Mouse (Mus musculus) liver, embryonic 11.5 days (tissue): ENCODE measurements around the gene Kif5c. TPM values are rescaled to one million over a fixed set of nuclear protein-coding genes. Genes with fewer than 3 reads are reported as not detected.
A peak's percentile ranks its signal among the peaks of the same experiment; 100 is the strongest.

Experiments
- ATAC-seq: fragments of 200-750 bp; cut with Nextera tagmentation; replicated peaks from 2 replicates; pipeline ENCODE4 v1.8.0; 2017; ENCODE audit warnings: moderate number of reproducible peaks, mild to moderate bottlenecking, moderate TSS enrichment, moderate library complexity; ENCODE audit not compliant: low FRiP score
- DNase-seq: peaks from one replicate; pipeline ENCODE4 v3.0.0-alpha.2; 2017; ENCODE audit warnings: low spot score
- H3K27ac ChIP-seq: fragments of 300-500 bp; sonication (generic); 2 replicates; pipeline ENCODE4 v1.5.1; 2014; ENCODE audit warnings: mild to moderate bottlenecking, low read depth, low read length, control low read depth
- H3K27me3 ChIP-seq: fragments of 300-500 bp; sonication (generic); replicated peaks from 2 replicates; pipeline ENCODE4 v1.6.1; 2014; ENCODE audit warnings: low read length, mixed read lengths; ENCODE audit not compliant: control insufficient read depth, insufficient read depth
- H3K36me3 ChIP-seq: fragments of 300-500 bp; sonication (generic); 2 replicates; pipeline ENCODE4 v1.6.1; 2014; ENCODE audit warnings: mild to moderate bottlenecking, low read length, moderate library complexity, mixed read lengths; ENCODE audit not compliant: control insufficient read depth, insufficient read depth
- H3K4me1 ChIP-seq: fragments of 300-500 bp; sonication (generic); replicated peaks from 2 replicates; pipeline ENCODE4 v1.6.1; 2014; ENCODE audit warnings: low read length, mixed read lengths; ENCODE audit not compliant: control insufficient read depth, insufficient read depth
- H3K4me2 ChIP-seq: fragments of 300-500 bp; sonication (generic); 2 replicates; pipeline ENCODE4 v1.6.1; 2014; ENCODE audit warnings: mild to moderate bottlenecking, control low read depth, moderate library complexity
- H3K4me3 ChIP-seq: fragments of 300-500 bp; sonication (generic); 2 replicates; pipeline ENCODE4 v1.5.1; 2014; ENCODE audit warnings: low read depth, low read length, control low read depth
- H3K9ac ChIP-seq: fragments of 300-500 bp; sonication (generic); 2 replicates; pipeline ENCODE4 v1.6.1; 2014; ENCODE audit warnings: low read depth, low read length, control low read depth
- H3K9me3 ChIP-seq: fragments of 300-500 bp; sonication (generic); 2 replicates; pipeline ENCODE4 v1.6.1; 2016; ENCODE audit warnings: low read length, inconsistent platforms, mixed read lengths; ENCODE audit not compliant: control insufficient read depth
- WGBS: fragments of 180-500 bp; shearing (Covaris S2); extraction: QIAGEN DNeasy Blood & Tissue Kit; methylation state at CpG from one replicate; pipeline ENCODE4 v1.1.7; 2014; 5-methylcytosine and 5-hydroxymethylcytosine counted together
- polyA plus RNA-seq: library from polyadenylated mRNA; unstranded; fragments of >200 nt; fragmentation: Nextera tagmentation; extraction: Ambion mirVana; gene quantifications from 2 replicates; pipeline ENCODE4 v1.2.1, GENCODE M21; 2014

The Kif5c gene
- polyA plus RNA-seq, 1 experiment from 2014 or later = 0.78 TPM

DNA sequence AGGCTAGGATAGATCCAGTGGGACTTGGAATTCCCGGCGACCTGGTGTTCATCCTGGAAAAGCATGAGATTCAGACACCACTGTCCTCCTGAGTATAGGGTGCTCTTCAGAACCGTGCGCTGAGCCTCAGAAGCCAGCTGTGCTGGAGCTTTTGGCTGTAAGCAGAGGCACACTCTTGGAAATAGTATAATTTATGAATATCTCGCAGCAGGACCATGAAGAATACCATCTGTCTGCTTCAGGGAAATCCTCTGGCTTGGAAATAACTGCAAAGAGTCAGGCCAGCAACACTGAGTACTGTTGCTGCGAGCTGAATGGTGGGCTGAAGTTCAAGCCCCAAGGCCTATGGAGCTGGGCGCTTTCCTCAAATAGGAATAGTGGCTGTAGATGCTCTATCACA is 138.5 kb downstream of the Kif5c start:
- 82% methylated on average over 7 of the region's 7 CpGs for WGBS
- Histone ChIP-seq H3K4me1 (no peaks in the 10 kb centered on the region), H3K4me2 (no peak overlapping the region), H3K27ac (no peak overlapping the region), H3K9ac (no peak overlapping the region), H3K9me3 (no peaks in the 10 kb centered on the region), H3K27me3 (no peaks in the 10 kb centered on the region), H3K4me3 (no peak overlapping the region), H3K36me3 (no peaks in the 10 kb centered on the region)
- DNase-seq (no peak), ATAC-seq (no peak)

DNA sequence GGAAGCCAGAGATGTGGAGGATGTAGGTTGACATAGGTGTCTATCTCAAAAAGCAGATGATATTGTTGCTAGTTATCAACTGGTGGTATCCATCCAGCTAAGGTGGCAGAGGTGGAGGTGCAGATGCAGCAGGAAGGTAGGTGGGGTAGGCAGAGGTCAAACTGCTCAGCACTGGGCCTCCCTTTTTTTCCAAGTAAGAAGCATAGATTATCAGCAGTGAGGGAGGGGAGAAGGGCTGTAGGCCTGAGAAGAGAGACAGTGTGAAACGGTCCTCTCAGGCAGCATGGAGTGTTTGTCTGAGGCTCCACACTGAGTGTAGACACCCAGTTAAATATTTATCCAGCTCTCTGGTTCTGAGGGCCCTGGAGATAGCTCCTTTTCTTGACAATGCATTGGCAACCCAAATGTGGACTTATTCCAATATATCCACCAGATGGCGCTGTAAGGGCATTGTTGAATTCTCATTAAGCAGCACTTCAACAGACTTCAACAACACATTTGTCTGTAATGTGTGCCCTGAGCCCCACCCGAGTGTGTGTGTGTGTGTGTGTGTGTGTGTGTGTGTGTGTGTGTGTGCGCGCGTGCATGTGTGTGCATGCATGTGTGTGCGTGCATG is 145.3 kb downstream of the Kif5c start:
- ATAC-seq (peak; percentile 47), DNase-seq (peak; percentile 41)
- H3K27ac ChIP-seq = no peak overlapping the region
- H3K27me3 ChIP-seq = no peaks in the 10 kb centered on the region
- H3K4me1 ChIP-seq = no peaks in the 10 kb centered on the region
- no peak overlapping the region for H3K9ac ChIP-seq
- no peak overlapping the region for H3K4me3 ChIP-seq
- no peaks in the 10 kb centered on the region for H3K9me3 ChIP-seq
- H3K4me2 ChIP-seq = no peak overlapping the region
- 55% methylated on average over 7 of the region's 7 CpGs for WGBS
- no peaks in the 10 kb centered on the region for H3K36me3 ChIP-seq

DNA sequence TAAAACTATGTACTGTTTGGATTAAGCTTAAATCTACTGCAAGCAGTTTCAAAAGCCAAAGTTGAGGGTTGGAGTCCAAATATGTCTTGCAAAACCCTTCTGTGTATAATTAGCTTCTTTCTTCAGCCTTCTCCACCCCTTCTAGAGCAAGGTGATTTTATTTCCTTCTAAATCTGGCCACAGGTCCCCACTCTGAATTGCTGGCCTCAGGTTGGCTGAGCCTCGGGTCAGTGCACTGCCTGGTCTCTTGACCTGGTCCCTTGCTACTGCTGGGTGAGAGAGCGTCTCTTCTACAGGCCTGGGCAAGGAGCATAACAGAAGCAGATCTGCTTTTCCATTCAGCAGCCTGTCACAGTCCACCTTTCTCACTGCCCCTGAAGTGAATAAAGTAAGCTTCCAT is 149.8 kb downstream of the Kif5c start:
- H3K4me1 ChIP-seq = peaks cover 4% of the 10 kb centered on the region; the same call in 1 of the 2 replicates
- H3K9me3 ChIP-seq = no peaks in the 10 kb centered on the region
- H3K27ac ChIP-seq = no peak overlapping the region
- H3K4me3 ChIP-seq = no peak overlapping the region
- H3K9ac ChIP-seq = no peak overlapping the region
- DNase-seq (no peak), ATAC-seq (no peak)
- H3K4me2 ChIP-seq = no peak overlapping the region
- no peaks in the 10 kb centered on the region for H3K36me3 ChIP-seq
- H3K27me3 ChIP-seq = no peaks in the 10 kb centered on the region
- 78% methylated on average over 2 of the region's 2 CpGs for WGBS

DNA sequence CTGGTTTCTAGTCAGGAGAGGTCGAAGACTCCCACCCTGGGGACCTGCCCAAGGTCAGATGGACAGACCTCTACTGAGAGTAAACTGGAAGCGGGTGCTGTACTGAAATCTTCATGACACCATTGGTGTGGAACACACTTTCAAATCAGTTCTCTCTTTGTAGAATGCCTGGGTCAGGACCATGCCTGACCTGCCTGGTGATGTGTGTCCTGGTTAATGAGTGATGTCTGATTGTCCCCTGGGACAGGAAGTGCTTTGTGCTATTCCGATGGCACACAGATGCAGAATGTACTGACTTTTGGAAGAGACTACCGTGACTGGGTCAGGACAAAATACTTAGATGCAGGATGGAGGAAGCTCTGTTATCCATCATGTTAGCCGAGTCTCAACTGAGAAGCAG is 151.3 kb downstream of the Kif5c start:
- WGBS = 85% methylated on average over 5 of the region's 5 CpGs
- Histone ChIP-seq H3K27ac (no peak overlapping the region), H3K4me3 (no peak overlapping the region), H3K4me1 (peaks cover 9% of the 10 kb centered on the region; the same call in 1 of the 2 replicates), H3K9ac (no peak overlapping the region), H3K4me2 (no peak overlapping the region), H3K27me3 (no peaks in the 10 kb centered on the region), H3K9me3 (no peaks in the 10 kb centered on the region), H3K36me3 (no peaks in the 10 kb centered on the region)
- DNase-seq (no peak), ATAC-seq (no peak)

DNA sequence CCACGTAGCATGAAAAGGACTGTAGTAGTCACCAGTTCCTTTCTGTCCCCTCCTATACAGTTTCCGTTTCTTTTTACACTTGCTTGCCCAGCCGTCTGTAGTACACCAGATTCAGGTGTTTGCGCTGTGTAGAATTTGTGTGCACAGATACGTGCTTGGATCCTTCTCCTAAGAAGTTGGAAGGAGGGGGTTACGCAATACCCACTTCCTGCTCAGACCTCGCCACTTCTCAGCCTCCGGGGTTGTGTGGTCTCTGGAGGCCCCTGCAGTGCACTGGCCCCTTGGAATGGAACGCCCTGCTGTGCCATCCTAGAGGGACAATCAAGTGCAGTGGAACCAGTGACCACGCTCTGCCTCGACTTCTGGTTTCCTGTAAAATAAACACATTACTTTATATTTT is 152.1 kb downstream of the Kif5c start:
- no peak overlapping the region for H3K4me3 ChIP-seq
- no peaks in the 10 kb centered on the region for H3K9me3 ChIP-seq
- ATAC-seq = no peak
- 46% methylated on average over 11 of the region's 11 CpGs for WGBS
- DNase-seq = no peak
- H3K27me3 ChIP-seq = no peaks in the 10 kb centered on the region
- H3K36me3 ChIP-seq = no peaks in the 10 kb centered on the region
- H3K27ac ChIP-seq = no peak overlapping the region
- H3K9ac ChIP-seq = no peak overlapping the region
- H3K4me2 ChIP-seq = peak overlapping the region; percentile 18
- H3K4me1 ChIP-seq = peaks cover 9% of the 10 kb centered on the region; the same call in 1 of the 2 replicates

DNA sequence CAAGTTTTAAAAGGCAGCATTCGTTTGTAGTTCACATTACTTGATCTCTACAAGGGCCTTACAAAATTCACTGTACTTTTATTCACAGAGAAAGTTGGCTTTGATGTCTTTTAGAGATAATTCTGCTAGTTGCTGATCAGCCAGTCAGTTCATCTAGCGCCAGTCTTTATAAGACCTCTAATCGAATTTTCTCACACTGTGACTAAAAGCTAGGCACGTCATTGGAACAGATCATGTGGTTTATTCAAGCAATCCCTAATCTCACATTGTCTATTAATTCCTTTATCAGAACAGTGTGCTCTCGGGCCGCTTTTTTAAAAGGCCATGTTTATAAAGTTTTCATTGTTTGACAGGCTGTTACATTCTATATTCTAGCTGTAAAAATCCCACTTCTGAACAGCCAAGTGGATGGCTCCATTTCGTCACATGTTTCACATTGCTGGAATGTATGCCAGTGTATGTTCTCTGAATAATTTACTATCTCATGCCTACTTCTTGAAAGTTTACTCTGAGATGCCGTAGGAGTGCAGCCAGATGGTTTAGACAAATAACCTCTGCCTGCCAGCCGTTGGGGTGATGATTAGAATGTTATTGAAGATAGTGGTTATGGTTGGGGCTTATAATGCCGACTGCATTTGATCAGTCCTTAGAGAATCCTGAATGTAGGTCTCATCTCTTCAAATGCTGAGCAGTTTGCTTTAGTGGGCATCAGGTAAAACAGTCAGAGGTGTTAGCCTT is 154.3 kb downstream of the Kif5c start:
- Histone ChIP-seq H3K4me1 (peaks cover 9% of the 10 kb centered on the region; the same call in 1 of the 2 replicates), H3K27ac (peak overlapping the region; percentile 65), H3K9me3 (no peaks in the 10 kb centered on the region), H3K27me3 (no peaks in the 10 kb centered on the region), H3K4me2 (no peak overlapping the region; the same call in 1 of the 2 replicates), H3K36me3 (no peaks in the 10 kb centered on the region), H3K9ac (no peak overlapping the region), H3K4me3 (no peak overlapping the region)
- peak; percentile 81 for ATAC-seq
- no peak for DNase-seq
- WGBS = 62% methylated on average over 10 of the region's 10 CpGs

DNA sequence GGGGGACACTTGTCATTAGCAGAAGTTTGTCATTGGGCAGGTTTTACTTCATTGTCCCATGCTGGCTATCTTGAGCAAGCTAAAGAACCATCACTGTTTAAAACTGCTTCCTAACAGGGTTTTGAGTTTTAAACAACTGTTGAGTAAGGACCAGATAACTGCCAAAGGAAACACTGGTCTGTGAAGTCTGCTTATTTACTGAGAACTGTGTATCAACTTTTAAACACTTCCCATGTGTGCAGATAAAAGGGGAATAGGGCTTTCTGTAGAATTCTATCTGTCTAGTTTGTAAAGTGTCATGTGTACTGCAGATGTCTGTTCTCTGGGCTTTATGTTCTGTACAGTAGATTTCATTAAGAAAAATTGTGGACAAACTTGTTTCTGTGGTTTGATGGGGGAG is 155.1 kb downstream of the Kif5c start:
- H3K27me3 ChIP-seq = no peaks in the 10 kb centered on the region
- no peak overlapping the region for H3K4me2 ChIP-seq
- no peak overlapping the region for H3K4me3 ChIP-seq
- ATAC-seq (no peak), DNase-seq (no peak)
- no peak overlapping the region for H3K9ac ChIP-seq
- peaks cover 9% of the 10 kb centered on the region; the same call in 1 of the 2 replicates for H3K4me1 ChIP-seq
- H3K9me3 ChIP-seq = no peaks in the 10 kb centered on the region
- H3K36me3 ChIP-seq = no peaks in the 10 kb centered on the region
- H3K27ac ChIP-seq = peak overlapping the region; percentile 65

DNA sequence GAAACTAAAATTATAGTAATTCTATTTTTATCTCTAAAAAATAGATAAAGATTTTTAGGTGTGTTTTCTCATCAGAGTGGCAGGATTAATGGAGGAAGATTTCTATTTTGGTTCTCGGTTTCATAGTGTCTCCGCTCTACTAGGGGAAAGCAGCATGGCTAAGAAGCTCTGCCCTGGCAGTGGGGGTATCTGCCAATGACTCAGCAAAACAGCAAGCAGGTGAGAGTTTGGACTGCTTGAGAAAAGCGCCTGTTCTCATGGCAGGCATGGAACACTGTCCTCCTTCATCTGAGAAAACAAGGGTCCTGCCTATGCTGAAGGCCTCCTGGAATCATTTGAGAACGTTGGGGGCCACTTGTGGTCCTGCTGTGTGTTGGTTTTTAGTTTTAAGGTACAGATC is 156.1 kb downstream of the Kif5c start:
- H3K27me3 ChIP-seq = no peaks in the 10 kb centered on the region
- H3K27ac ChIP-seq = no peak overlapping the region
- no peak for DNase-seq
- peaks cover 9% of the 10 kb centered on the region; the same call in 1 of the 2 replicates for H3K4me1 ChIP-seq
- no peaks in the 10 kb centered on the region for H3K9me3 ChIP-seq
- H3K4me3 ChIP-seq = no peak overlapping the region
- no peak for ATAC-seq
- WGBS = 75% methylated on average over 4 of the region's 4 CpGs
- H3K9ac ChIP-seq = no peak overlapping the region
- H3K4me2 ChIP-seq = no peak overlapping the region
- no peaks in the 10 kb centered on the region for H3K36me3 ChIP-seq

DNA sequence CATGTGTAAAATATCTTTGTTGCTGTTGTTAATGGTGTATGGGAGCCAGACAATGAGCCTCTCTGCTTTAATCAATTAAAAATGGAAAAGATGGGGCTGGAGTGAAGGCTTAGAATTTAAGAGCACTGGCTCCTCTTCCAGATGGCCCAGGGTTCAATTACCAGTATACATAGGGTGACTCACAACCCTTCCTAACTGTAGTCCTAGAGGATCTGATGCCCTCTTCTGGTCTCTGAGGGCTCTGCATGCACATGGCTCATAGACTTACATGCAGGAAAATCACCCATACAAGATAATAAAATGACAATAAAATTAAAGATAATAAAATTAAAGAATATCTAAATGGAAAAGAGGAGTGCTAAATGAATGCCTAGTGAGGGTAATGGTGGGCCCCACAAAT is 156.6 kb downstream of the Kif5c start:
- Histone ChIP-seq H3K9ac (no peak overlapping the region), H3K9me3 (no peaks in the 10 kb centered on the region), H3K4me3 (no peak overlapping the region), H3K27ac (no peak overlapping the region), H3K4me2 (no peak overlapping the region), H3K27me3 (no peaks in the 10 kb centered on the region), H3K4me1 (peaks cover 9% of the 10 kb centered on the region; the same call in 1 of the 2 replicates), H3K36me3 (no peaks in the 10 kb centered on the region)
- DNase-seq (no peak), ATAC-seq (no peak)
